Mouse (Mus musculus): Measurements from ENCODE around the gene Angptl2.

- no peak for TF ChIP-seq POLR2A (IDR thresholded peaks at IDR 0.05; ENCODE audit: low read depth, low read length)
- TF ChIP-seq USF1 (IDR thresholded peaks at IDR 0.05; ENCODE audit: low read depth, low read length), result no peak
- no peak for TF ChIP-seq EP300 (IDR thresholded peaks at IDR 0.05; ENCODE audit: low read length)
- no peak for TF ChIP-seq ZC3H11A (IDR thresholded peaks at IDR 0.05; ENCODE audit: low read depth, low read length)
- no peak for TF ChIP-seq JUND (conservative IDR thresholded peaks at IDR 0.05; ENCODE audit: low read depth, low read length)
- TF ChIP-seq CHD2 (IDR thresholded peaks at IDR 0.05; ENCODE audit: low read length), result no peak
- no peak for TF ChIP-seq NRF1 (IDR thresholded peaks at IDR 0.05; ENCODE audit: low read depth, low read length)
- no peak for TF ChIP-seq CHD1 (IDR thresholded peaks at IDR 0.05; ENCODE audit: low read depth, low read length)
- TF ChIP-seq UBTF (IDR thresholded peaks at IDR 0.05; ENCODE audit: low read depth, low read length), result no peak
- TF ChIP-seq CTCF (conservative IDR thresholded peaks at IDR 0.05 in 1 of 2, IDR thresholded peaks at IDR 0.05 in 1 of 2; ENCODE audit: low read depth in 2 of 2, low read length in 2 of 2), result no peak
- TF ChIP-seq SMC3 (IDR thresholded peaks at IDR 0.05; ENCODE audit: low read depth, low read length), result no peak
Measured at GRCm38 (mm10) chr2:33167060-33167459, 48.8 kb upstream of the Angptl2 start.
